Mouse (Mus musculus): ENCODE data around the gene Fstl4. TPM values are rescaled to one million over a fixed set of nuclear protein-coding genes. Genes with fewer than 3 reads are reported as not detected.

The Fstl4 gene
- polyA plus RNA-seq, 1 experiment = not detected

DNA sequence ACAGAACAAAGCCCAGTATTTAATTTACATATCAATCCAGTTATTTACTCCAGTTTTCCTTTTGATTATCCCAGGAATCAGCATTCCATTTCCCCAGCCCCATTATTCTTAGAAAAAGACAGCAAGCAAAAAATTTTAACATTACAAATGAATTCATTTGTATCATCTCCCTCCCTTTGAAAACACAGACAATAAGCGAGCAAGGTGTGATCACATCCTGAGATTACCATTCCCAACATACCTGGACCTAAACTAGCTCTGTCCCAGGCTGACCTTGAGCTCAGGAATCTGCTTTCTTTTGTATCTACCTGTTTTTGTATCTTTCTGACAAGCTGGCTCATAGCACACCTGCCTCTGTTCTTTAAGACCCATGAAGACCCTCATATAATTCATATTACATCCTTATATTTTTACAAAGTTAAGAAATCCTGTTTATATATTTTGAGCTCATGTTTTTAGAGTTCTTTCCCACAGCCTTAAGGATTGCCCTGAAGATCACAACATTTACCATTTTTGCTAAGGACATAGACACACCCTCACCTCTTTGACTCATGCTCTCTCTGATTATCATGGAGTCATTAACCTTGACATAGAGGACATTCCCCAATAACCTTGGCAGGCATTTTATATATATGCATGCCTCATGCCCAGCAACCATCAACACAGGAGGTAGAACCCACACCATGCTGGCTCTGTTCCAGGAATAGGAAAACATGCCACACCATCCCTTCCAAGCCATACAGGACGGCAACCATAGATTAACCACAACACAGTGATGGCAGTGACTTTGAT lies 438.2 kb downstream of the Fstl4 start:
- Histone ChIP-seq H3K27ac (ENCODE audit: insufficient read depth, low read depth, low read length) (no peak overlapping the region), H3K4me1 (ENCODE audit: control insufficient read depth, insufficient read depth, low read length) (no peaks in the 10 kb centered on the region), H3K4me3 (ENCODE audit: insufficient read depth, low read length) (no peak overlapping the region)
- TF ChIP-seq POLR2A (IDR thresholded peaks at IDR 0.05; ENCODE audit: borderline replicate concordance, low read depth, low read length) (no peak), CTCF (IDR thresholded peaks at IDR 0.05; ENCODE audit: low read depth, low read length) (no peak)

DNA sequence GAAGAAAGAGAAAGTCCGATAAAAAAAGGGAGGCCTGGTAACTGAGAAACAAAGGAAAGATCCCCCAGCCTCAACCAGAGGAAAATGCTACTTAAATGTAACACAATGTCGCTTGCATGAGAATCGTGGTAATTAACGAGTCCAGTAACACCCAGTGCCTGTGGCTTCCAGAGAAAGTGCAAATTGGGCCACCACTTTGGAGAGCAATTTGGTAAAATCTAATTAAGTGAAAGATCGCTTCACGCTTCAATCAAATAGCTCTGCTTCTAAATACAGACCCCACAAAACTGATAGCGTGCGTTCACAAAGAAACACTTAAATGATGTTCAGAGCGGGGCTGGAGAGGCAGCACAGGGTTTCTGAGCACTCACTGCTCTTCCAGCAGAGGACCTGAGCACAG lies 446.4 kb downstream of the Fstl4 start:
- Histone ChIP-seq H3K27ac (ENCODE audit: insufficient read depth, low read depth, low read length) (no peak overlapping the region), H3K4me3 (ENCODE audit: insufficient read depth, low read length) (no peak overlapping the region), H3K4me1 (ENCODE audit: control insufficient read depth, insufficient read depth, low read length) (no peaks in the 10 kb centered on the region)
- TF ChIP-seq POLR2A (IDR thresholded peaks at IDR 0.05; ENCODE audit: borderline replicate concordance, low read depth, low read length) (no peak), CTCF (IDR thresholded peaks at IDR 0.05; ENCODE audit: low read depth, low read length) (no peak)

DNA sequence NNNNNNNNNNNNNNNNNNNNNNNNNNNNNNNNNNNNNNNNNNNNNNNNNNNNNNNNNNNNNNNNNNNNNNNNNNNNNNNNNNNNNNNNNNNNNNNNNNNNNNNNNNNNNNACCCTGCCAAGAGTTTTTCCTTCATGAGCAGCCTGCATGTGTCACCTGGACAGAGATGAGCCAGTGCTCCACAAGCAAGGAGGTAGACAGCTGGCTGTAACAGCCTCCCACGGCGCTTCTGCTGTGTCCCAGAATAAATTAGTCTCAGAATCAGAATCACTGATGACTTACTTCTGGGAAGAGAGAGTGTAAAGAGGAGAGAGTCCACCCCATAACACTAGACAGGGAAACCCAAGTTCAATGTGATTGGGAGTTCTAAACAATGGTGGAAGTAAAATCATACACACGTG lies 464.6 kb downstream of the Fstl4 start:
- no peak overlapping the region for H3K27ac ChIP-seq (ENCODE audit: insufficient read depth, low read depth, low read length)
- TF ChIP-seq POLR2A (IDR thresholded peaks at IDR 0.05; ENCODE audit: borderline replicate concordance, low read depth, low read length) (no peak), CTCF (IDR thresholded peaks at IDR 0.05; ENCODE audit: low read depth, low read length) (no peak)
- H3K4me1 ChIP-seq (ENCODE audit: control insufficient read depth, insufficient read depth, low read length) = peaks cover 2% of the 10 kb centered on the region; the same call in 1 of the 2 replicates
- H3K4me3 ChIP-seq (ENCODE audit: insufficient read depth, low read length) = no peak overlapping the region

DNA sequence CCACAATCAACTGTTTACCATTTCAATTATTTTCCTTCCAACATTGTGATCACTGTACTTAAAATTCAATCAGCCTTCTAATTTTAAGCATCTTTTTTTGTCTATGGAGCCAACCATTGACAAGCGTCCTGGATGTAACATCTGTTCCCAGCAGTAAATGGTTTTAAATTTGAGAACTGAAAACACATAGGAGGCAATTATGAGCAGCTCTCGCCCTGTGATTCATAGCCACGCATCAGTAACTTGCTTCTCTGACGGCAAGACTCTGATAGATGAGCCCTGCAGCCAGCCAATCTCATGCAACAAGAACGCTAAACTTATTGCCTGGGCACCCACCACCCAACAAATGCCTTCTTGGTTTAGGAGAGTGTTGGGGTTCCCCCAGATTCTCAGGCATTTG lies 467.4 kb downstream of the Fstl4 start:
- no peak overlapping the region for H3K27ac ChIP-seq (ENCODE audit: insufficient read depth, low read depth, low read length)

DNA sequence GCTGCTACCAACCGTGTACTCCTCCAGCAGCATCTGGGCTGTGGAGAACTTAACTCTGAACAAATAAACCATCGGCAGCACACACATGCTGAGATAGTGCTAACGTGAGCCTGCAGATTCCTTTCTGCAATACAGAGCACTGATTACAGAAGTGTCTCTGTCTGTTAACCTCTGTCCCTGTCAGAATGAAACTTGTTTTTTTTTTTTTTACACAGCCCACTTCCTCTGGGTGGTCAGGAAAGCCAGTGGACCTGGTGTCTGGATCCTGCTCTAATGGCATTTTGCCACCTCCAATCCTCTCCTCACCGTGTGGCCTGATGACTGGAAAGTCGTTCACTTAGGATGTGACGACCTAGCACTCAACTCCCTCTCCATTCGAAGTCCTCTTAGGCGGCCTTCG lies 469.2 kb downstream of the Fstl4 start:
- no peak for TF ChIP-seq CTCF (IDR thresholded peaks at IDR 0.05; ENCODE audit: low read depth, low read length)
- TF ChIP-seq POLR2A (IDR thresholded peaks at IDR 0.05; ENCODE audit: borderline replicate concordance, low read depth, low read length) = no peak
- H3K27ac ChIP-seq (ENCODE audit: insufficient read depth, low read depth, low read length) = no peak overlapping the region
- H3K4me1 ChIP-seq (ENCODE audit: control insufficient read depth, insufficient read depth, low read length) = peaks cover 2% of the 10 kb centered on the region; the same call in 1 of the 2 replicates
- H3K4me3 ChIP-seq (ENCODE audit: insufficient read depth, low read length) = no peak overlapping the region

More for the DNA sequence above, 467.4 kb downstream of the Fstl4 start:
- H3K4me3 ChIP-seq (ENCODE audit: insufficient read depth, low read length) = no peak overlapping the region
- H3K4me1 ChIP-seq (ENCODE audit: control insufficient read depth, insufficient read depth, low read length) = peaks cover 2% of the 10 kb centered on the region; the same call in 1 of the 2 replicates
- TF ChIP-seq POLR2A (IDR thresholded peaks at IDR 0.05; ENCODE audit: borderline replicate concordance, low read depth, low read length) (no peak), CTCF (IDR thresholded peaks at IDR 0.05; ENCODE audit: low read depth, low read length) (no peak)
